Mouse (Mus musculus): ENCODE results near the gene Fgl2. TPM values are rescaled to one million over a fixed set of nuclear protein-coding genes. Genes with fewer than 3 reads are reported as not detected.

Gene Fgl2
- total RNA-seq, 4 experiments from 2014 or later, result 2.2 to 4.5 (median 3.8) TPM

Other genes starting within 250 kb of the Fgl2 start
- 1 to 10 TPM in 1 of 4 experiments, under 1 TPM in 3; 0.58 to 1.3 (median 0.79) TPM for gene Gsap, start 186.4 kb upstream of the Fgl2 start, total RNA-seq (2022)
- gene Ccdc146, start 52.0 kb downstream of the Fgl2 start, total RNA-seq (2022), result 1 to 10 TPM; 2.8 to 4.4 (median 3.1) TPM
- gene Fam185a, start 52.3 kb downstream of the Fgl2 start, total RNA-seq (2022), result 10 to 100 TPM in 3 of 4 experiments, 1 to 10 TPM in 1; 9.6 to 11.0 (median 10.4) TPM
- 1 to 10 TPM in 2 of 4 experiments, under 1 TPM in 2; 0.89 to 2.0 (median 1.0) TPM for gene Lrrc17, start 170.9 kb downstream of the Fgl2 start, total RNA-seq (2022)

Data from gastrocnemius, adult 8-10 months (tissue).